Comparison of ENCODE assay signal across 12 mouse cellular contexts in genomic region chr5:35073992-35074391, GRCm38 (mm10). TPM values are rescaled to one million over a fixed set of nuclear protein-coding genes. Genes with fewer than 3 reads are reported as not detected.
DNase-seq lines count a peak whose midpoint lies in the region; ATAC-seq and TF ChIP-seq lines count a peak whose summit lies in the region.
"Had no signal": no experiment of that assay in that cellular context is flagged by ENCODE, and none has a peak within 500 bp of the region (broad histone marks: within the 10 kb centered on the region; RNA-seq: fewer than 3 reads in every experiment).

No protein-coding gene starts in this region.

- H3K4me3 ChIP-seq in forebrain, embryonic 10.5 days: no peak overlapping the region
- H3K4me3 ChIP-seq in forebrain, embryonic 14.5 days (ENCODE audit: low read depth, low read length): no peak overlapping the region
- H3K4me3 ChIP-seq in cerebellum, adult 2 months (replicated peaks; ENCODE audit: insufficient read depth, low read depth, low read length): no peak overlapping the region
- no peak overlapping the region for H3K4me3 ChIP-seq in liver, embryonic 12.5 days
- H3K4me3 ChIP-seq: hindbrain, embryonic 12.5 days; liver, embryonic 15.5 days; midbrain, embryonic 12.5 days had no signal

- DNase-seq in forebrain, embryonic 10.5 days (ENCODE audit: extremely low spot score, low spot score): no peak
- DNase-seq in forebrain, embryonic 14.5 days (ENCODE audit: low spot score): no peak
- peak; percentile 34 for DNase-seq in MN1 (ENCODE audit: low spot score)
- DNase-seq in cerebellum, adult 2 months: peak; percentile 65 to 78
- DNase-seq in heart, adult 8-10 months (ENCODE audit: low spot score): peak; percentile 37
- DNase-seq in adipocyte (ENCODE audit: low spot score): no peak
- no peak for DNase-seq in liver

- H3K4me2 ChIP-seq in forebrain, embryonic 14.5 days (ENCODE audit: low read length): no peak overlapping the region
- no peak overlapping the region for H3K4me2 ChIP-seq in liver, embryonic 12.5 days
- H3K4me2 ChIP-seq: hindbrain, embryonic 12.5 days; liver, embryonic 15.5 days; midbrain, embryonic 12.5 days had no signal

- WGBS in forebrain, embryonic 10.5 days: 75% methylated on average over 9 of the region's 9 CpGs
- 68% methylated on average over 9 of the region's 9 CpGs for WGBS in forebrain, embryonic 14.5 days
- 12% methylated on average over 9 of the region's 9 CpGs for WGBS in cerebellum, adult 2 months
- 61% methylated on average over 9 of the region's 9 CpGs for WGBS in liver, embryonic 12.5 days (ENCODE audit: insufficient replicate concordance)

- no peaks in the 10 kb centered on the region for H3K9me3 ChIP-seq in forebrain, embryonic 10.5 days
- no peaks in the 10 kb centered on the region for H3K9me3 ChIP-seq in forebrain, embryonic 14.5 days (replicated peaks; ENCODE audit: control insufficient read depth, low read length)
- no peaks in the 10 kb centered on the region for H3K9me3 ChIP-seq in liver, embryonic 12.5 days (replicated peaks)
- H3K9me3 ChIP-seq: hindbrain, embryonic 12.5 days; liver, embryonic 15.5 days; midbrain, embryonic 12.5 days had no signal

- peak overlapping the region; percentile 20; the same call in 1 of the 2 replicates for H3K27ac ChIP-seq in forebrain, embryonic 10.5 days
- no peak overlapping the region for H3K27ac ChIP-seq in forebrain, embryonic 14.5 days (ENCODE audit: low read depth, low read length)
- H3K27ac ChIP-seq in cerebellum, adult 2 months (ENCODE audit: insufficient read depth, low read length): no peak overlapping the region
- no peak overlapping the region for H3K27ac ChIP-seq in liver, embryonic 12.5 days
- H3K27ac ChIP-seq: hindbrain, embryonic 12.5 days; liver, embryonic 15.5 days; midbrain, embryonic 12.5 days had no signal

- TF ChIP-seq POLR2A in cerebellum, adult 2 months (IDR thresholded peaks at IDR 0.05; ENCODE audit: borderline replicate concordance, insufficient read depth, low read length): no peak

- peaks cover 9% of the 10 kb centered on the region for H3K4me1 ChIP-seq in forebrain, embryonic 10.5 days
- H3K4me1 ChIP-seq in forebrain, embryonic 14.5 days (ENCODE audit: control insufficient read depth, insufficient read depth, low read length): 0 out of 2 replicates have a peak, but pooled peaks cover 4% of the 10 kb centered on the region
- H3K4me1 ChIP-seq in cerebellum, adult 2 months (ENCODE audit: control insufficient read depth, insufficient read depth, low read length): peaks cover 23% of the 10 kb centered on the region
- no peaks in the 10 kb centered on the region for H3K4me1 ChIP-seq in liver, embryonic 12.5 days
- H3K4me1 ChIP-seq: liver, embryonic 15.5 days had no signal

- ATAC-seq in forebrain, embryonic 14.5 days: no peak
- ATAC-seq in liver, embryonic 12.5 days: no peak
- ATAC-seq: forebrain, embryonic 16.5 days had no signal

- H3K27me3 ChIP-seq in forebrain, embryonic 10.5 days (ENCODE audit: poor library complexity, severe bottlenecking): peaks cover 16% of the 10 kb centered on the region
- no peaks in the 10 kb centered on the region for H3K27me3 ChIP-seq in forebrain, embryonic 14.5 days (replicated peaks; ENCODE audit: control insufficient read depth, insufficient read depth, low read length)
- H3K27me3 ChIP-seq in cerebellum, adult 2 months (ENCODE audit: control insufficient read depth, insufficient read depth, low read length): no peaks in the 10 kb centered on the region
- peaks cover 15% of the 10 kb centered on the region for H3K27me3 ChIP-seq in liver, embryonic 12.5 days (replicated peaks)

- no peak for TF ChIP-seq CTCF in cerebellum, adult 2 months (IDR thresholded peaks at IDR 0.05; ENCODE audit: borderline replicate concordance, insufficient read depth, low read depth, low read length)

- no peak overlapping the region for H3K9ac ChIP-seq in forebrain, embryonic 14.5 days (ENCODE audit: low read length)
- no peak overlapping the region for H3K9ac ChIP-seq in liver, embryonic 12.5 days
- H3K9ac ChIP-seq: hindbrain, embryonic 12.5 days; liver, embryonic 15.5 days; midbrain, embryonic 12.5 days had no signal

- no peaks in the 10 kb centered on the region for H3K36me3 ChIP-seq in forebrain, embryonic 10.5 days (replicated peaks)
- no peaks in the 10 kb centered on the region for H3K36me3 ChIP-seq in forebrain, embryonic 14.5 days (ENCODE audit: control insufficient read depth, insufficient read depth, low read length)
- no peaks in the 10 kb centered on the region for H3K36me3 ChIP-seq in liver, embryonic 12.5 days
- H3K36me3 ChIP-seq: hindbrain, embryonic 12.5 days; liver, embryonic 15.5 days; midbrain, embryonic 12.5 days had no signal

RNA-seq across cellular contexts. Expression of gene Dok7, which starts 17.4 kb away (rescaled TPM):
- polyA plus RNA-seq in forebrain, embryonic 10.5 days (2016; fragmentation: Nextera tagmentation; extraction: Ambion mirVana): 0.12 and 0.38 TPM in 2 replicates
- polyA plus RNA-seq in forebrain, embryonic 14.5 days (2014; fragmentation: Nextera tagmentation; extraction: Ambion mirVana): 2.7 and 3.2 TPM in 2 replicates
- polyA plus RNA-seq in cerebellum, adult 2 months (2012; rRNA removed): 17.3 and 19.0 TPM in 2 replicates
- 10 to 100 TPM; 32.2 to 42.1 (median 39.8) TPM for total RNA-seq in heart, adult 8-10 months (2022)
- 0.07 TPM in 1 of 2 replicates, not detected in the other for polyA plus RNA-seq in liver, embryonic 12.5 days (2016; fragmentation: Nextera tagmentation; extraction: Ambion mirVana)

RNA-seq across cellular contexts. Expression of gene Lrpap1, which starts 31.6 kb away (rescaled TPM):
- polyA plus RNA-seq in forebrain, embryonic 10.5 days (2016; fragmentation: Nextera tagmentation; extraction: Ambion mirVana): 73.0 and 75.0 TPM in 2 replicates
- polyA plus RNA-seq in forebrain, embryonic 14.5 days (2014; fragmentation: Nextera tagmentation; extraction: Ambion mirVana): 162 and 169 TPM in 2 replicates
- 112 and 124 TPM in 2 replicates for polyA plus RNA-seq in cerebellum, adult 2 months (2012; rRNA removed)
- total RNA-seq in heart, adult 8-10 months (2022): 10 to 100 TPM; 40.6 to 55.8 (median 48.3) TPM
- polyA plus RNA-seq in liver, embryonic 12.5 days (2016; fragmentation: Nextera tagmentation; extraction: Ambion mirVana): 77.1 and 78.4 TPM in 2 replicates

RNA-seq across cellular contexts. Expression of gene Hgfac, which starts 32.7 kb away (rescaled TPM):
- 0.12 and 0.79 TPM in 2 replicates for polyA plus RNA-seq in forebrain, embryonic 10.5 days (2016; fragmentation: Nextera tagmentation; extraction: Ambion mirVana)
- polyA plus RNA-seq in forebrain, embryonic 14.5 days (2014; fragmentation: Nextera tagmentation; extraction: Ambion mirVana): 0.72 TPM in 1 of 2 replicates, not detected in the other
- 0.13 and 0.30 TPM in 2 replicates for polyA plus RNA-seq in cerebellum, adult 2 months (2012; rRNA removed)
- under 1 TPM; 0.26 to 0.75 (median 0.47) TPM for total RNA-seq in heart, adult 8-10 months (2022)
- polyA plus RNA-seq in liver, embryonic 12.5 days (2016; fragmentation: Nextera tagmentation; extraction: Ambion mirVana): 43.3 and 44.1 TPM in 2 replicates

Comparison
In these comparisons a context has a peak if more than half of its experiments do, and no peak if none do; other contexts are left out.
1. DNase-seq: peak in MN1 (single experiment), cerebellum, adult 2 months (2 of 2) and heart, adult 8-10 months (single experiment); none in forebrain, embryonic 10.5 days (single experiment), forebrain, embryonic 14.5 days (single experiment), adipocyte (single experiment) and liver (single experiment).
2. RNA of gene Hgfac, which starts 32.7 kb away (polyA plus RNA-seq): 43.3 to 44.1 TPM in liver, embryonic 12.5 days; 0.72 TPM in forebrain, embryonic 14.5 days, 0.13 to 0.30 TPM in cerebellum, adult 2 months and 0.12 to 0.79 TPM in forebrain, embryonic 10.5 days; every median in the first group is over 10 times any median in the second.